Mouse (Mus musculus): Measurements from ENCODE around the gene Sap30bp.

GRCm38 (mm10) chr11:115911632-115912376 is 21.3 kb upstream of the Sap30bp start, which contains the start of gene Smim6:
- TF ChIP-seq MAFK (IDR thresholded peaks at IDR 0.05; ENCODE audit: insufficient read depth, low read depth, low read length) (no peak), ZC3H11A (IDR thresholded peaks at IDR 0.05; ENCODE audit: borderline replicate concordance, low read depth, low read length) (no peak), CHD2 (IDR thresholded peaks at IDR 0.05; ENCODE audit: low read depth, low read length) (no peak), HCFC1 (IDR thresholded peaks at IDR 0.05; ENCODE audit: borderline replicate concordance, insufficient read depth, low read length) (no peak), ZNF384 (IDR thresholded peaks at IDR 0.05; ENCODE audit: low read depth, low read length) (no peak)
